Mouse (Mus musculus) brain, embryonic 14.5 days (tissue): Measurements from ENCODE around the gene Suv39h1.

Experiments
- CTCF ChIP-seq: fragments of 200-500 bp; IDR thresholded peaks from 2 replicates; pipeline ENCODE4 v1.5.1; 2012; ENCODE audit warnings: inconsistent platforms, mild to moderate bottlenecking, moderate library complexity, borderline replicate concordance; ENCODE audit not compliant: insufficient read depth, insufficient read length; ENCODE audit errors: extremely low read depth
- POLR2A ChIP-seq: fragments of 200-500 bp; IDR thresholded peaks from 2 replicates; pipeline ENCODE4 v1.6.1; 2012; ENCODE audit warnings: mild to moderate bottlenecking, inconsistent platforms, borderline replicate concordance; ENCODE audit not compliant: poor library complexity, insufficient read depth, insufficient read length, severe bottlenecking; ENCODE audit errors: extremely low read depth

DNA sequence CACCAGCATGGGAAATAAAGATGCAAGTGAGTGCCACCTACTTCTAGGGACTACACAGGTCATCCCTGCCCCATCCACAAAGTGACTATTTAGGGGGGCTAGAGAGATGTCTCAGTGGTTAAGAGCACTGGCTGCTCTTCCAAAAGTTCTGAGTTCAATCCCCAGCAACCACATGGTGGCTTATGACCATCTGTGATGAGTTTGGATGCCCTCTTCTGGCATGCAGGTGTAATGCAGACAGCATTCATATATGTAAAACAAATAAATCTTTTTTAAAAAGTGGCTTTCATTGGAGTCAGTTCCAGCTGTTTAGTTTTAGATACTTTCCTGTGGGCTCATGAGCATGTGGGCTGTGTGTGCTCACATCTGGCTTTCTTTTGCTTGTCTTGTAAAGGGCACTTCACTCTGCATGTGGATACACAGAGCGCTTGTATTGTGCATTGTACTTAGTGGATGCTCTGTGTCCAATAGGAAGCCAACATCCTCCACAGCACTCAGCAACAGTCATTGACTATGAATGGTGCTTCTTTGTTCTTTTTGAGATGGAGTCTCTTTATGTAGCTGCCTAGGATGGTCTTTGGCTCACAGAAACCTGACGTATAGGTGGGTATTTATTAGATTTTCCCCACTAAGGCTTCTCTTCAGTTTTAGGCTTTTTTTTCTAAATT is 54.3 kb downstream of the Suv39h1 start:
- TF ChIP-seq POLR2A (no peak), CTCF (no peak)
